Comparison of ENCODE assay signal across 8 mouse cellular contexts in genomic region chr1:62783354-62784083, GRCm38 (mm10).
A peak's percentile ranks its signal among the peaks of the same experiment; 100 is the strongest.
DNase-seq lines count a peak whose midpoint lies in the region; ATAC-seq lines count a peak whose summit lies in the region.

No protein-coding gene starts in this region.

- ATAC-seq in CD4-positive, CD25-positive, alpha-beta regulatory T cell, adult 4 months, result no peak

- DNase-seq in layer of hippocampus, postnatal 10 days (ENCODE audit: low spot score in 2 of 2), result peak; percentile 55 to 66
- no peak for DNase-seq in layer of hippocampus, adult 18-20 months (ENCODE audit: low spot score in 2 of 2)
- DNase-seq in R1 (ENCODE audit: low read depth, low spot score), result peak; percentile 97
- peak; percentile 61 for DNase-seq in cerebellum, adult 9-11 months
- peak; percentile 63 for DNase-seq in mesoderm, embryonic 11.5 days (ENCODE audit: low read depth, low spot score)
- no peak for DNase-seq in ovary, postnatal 10 days (ENCODE audit: low spot score)
- DNase-seq in urinary bladder, adult 18-20 months (ENCODE audit: low spot score in 2 of 2), result no peak

Comparison
In these comparisons a context has a peak if more than half of its experiments do, and no peak if none do; other contexts are left out.
1. DNase-seq: peak in layer of hippocampus, postnatal 10 days (2 of 2), R1 (single experiment), cerebellum, adult 9-11 months (single experiment) and mesoderm, embryonic 11.5 days (single experiment); none in layer of hippocampus, adult 18-20 months (0 of 2), ovary, postnatal 10 days (single experiment) and urinary bladder, adult 18-20 months (0 of 2).